Mouse (Mus musculus): ENCODE measurements around the gene Nae1. TPM values are rescaled to one million over a fixed set of nuclear protein-coding genes. Genes with fewer than 3 reads are reported as not detected.

Nae1 gene
- total and polyA plus RNA-seq, 3 experiments = 39.2 to 41.9 TPM; not detected in 1

DNA sequence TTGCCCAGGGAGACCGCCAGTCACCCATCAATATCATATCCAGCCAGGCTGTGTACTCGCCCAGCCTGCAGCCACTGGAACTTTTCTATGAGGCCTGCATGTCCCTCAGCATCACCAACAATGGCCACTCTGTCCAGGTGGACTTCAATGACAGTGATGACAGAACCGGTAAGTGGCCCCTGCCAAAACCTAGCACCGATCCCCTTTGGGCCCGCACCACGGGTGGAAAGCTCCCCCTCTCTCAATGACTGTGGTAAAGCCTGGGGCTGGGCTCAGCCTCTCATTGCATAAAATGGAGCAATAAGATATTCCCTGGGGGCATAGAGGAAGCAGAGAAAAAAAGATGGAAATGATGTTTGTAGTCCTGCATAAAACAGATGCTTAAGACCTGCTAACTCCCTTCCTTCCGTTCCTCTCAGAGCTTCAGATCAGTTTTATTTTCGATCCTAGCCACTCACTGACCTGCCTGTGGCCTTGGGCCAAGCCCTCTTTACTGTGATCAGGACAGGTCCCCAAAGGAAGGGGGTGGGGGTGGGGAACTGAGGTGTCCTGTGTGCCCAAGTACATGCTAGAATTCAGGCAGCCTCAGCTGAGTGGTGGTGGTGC lies 9.1 kb upstream of the Nae1 start:
- TF ChIP-seq MYC (IDR thresholded peaks at IDR 0.05; ENCODE audit: low read depth, low read length) (no peak), POLR2AphosphoS2 (IDR thresholded peaks at IDR 0.05; ENCODE audit: low read length) (no peak), TAL1 (IDR thresholded peaks at IDR 0.05; ENCODE audit: low read length) (no peak), GATA1 (IDR thresholded peaks at IDR 0.05; ENCODE audit: low read depth, low read length) (no peak), MAZ (IDR thresholded peaks at IDR 0.05; ENCODE audit: low read depth, low read length) (no peak), SIN3A (IDR thresholded peaks at IDR 0.05; ENCODE audit: low read length) (no peak), ZNF384 (IDR thresholded peaks at IDR 0.05; ENCODE audit: low read depth, low read length) (no peak), CHD1 (IDR thresholded peaks at IDR 0.05; ENCODE audit: low read depth, low read length) (no peak), CTCF (IDR thresholded peaks at IDR 0.05 in 2 of 3, conservative IDR thresholded peaks at IDR 0.05 in 1 of 3; ENCODE audit: control insufficient read depth in 1 of 3, insufficient read depth in 1 of 3, low read depth in 2 of 3, low read length in 3 of 3, poor library complexity in 1 of 3, severe bottlenecking in 1 of 3) (no peak), CHD2 (IDR thresholded peaks at IDR 0.05; ENCODE audit: low read length) (no peak), GABPA (IDR thresholded peaks at IDR 0.05; ENCODE audit: low read depth, low read length) (no peak), POLR2A (IDR thresholded peaks at IDR 0.05; ENCODE audit: control insufficient read depth in 1 of 2, insufficient read depth in 1 of 2, low read depth in 1 of 2, low read length in 2 of 2, poor library complexity in 1 of 2) (no peak), UBTF (IDR thresholded peaks at IDR 0.05; ENCODE audit: borderline replicate concordance, insufficient read depth, low read depth, low read length) (no peak), USF1 (IDR thresholded peaks at IDR 0.05; ENCODE audit: low read depth, low read length) (no peak), ZC3H11A (IDR thresholded peaks at IDR 0.05; ENCODE audit: low read depth, low read length) (no peak)
- DNase-seq (ENCODE audit: low read depth, low spot score) = no peak
- Histone ChIP-seq H3K36me3 (ENCODE audit: control insufficient read depth in 1 of 2, insufficient read depth in 2 of 2, low read length in 2 of 2) (peaks cover 0 to 9% of the 10 kb centered on the region in 2 experiments; a peak in 2 of 4 replicates), H3K27me3 (ENCODE audit: control insufficient read depth in 1 of 2, insufficient read depth in 2 of 2, low read length in 2 of 2) (no peaks in the 10 kb centered on the region), H3K79me2 (ENCODE audit: control insufficient read depth, insufficient read depth, low read length, poor library complexity) (no peaks in the 10 kb centered on the region), H3K27ac (ENCODE audit: control insufficient read depth, low read depth, low read length) (no peak overlapping the region), H3K4me1 (ENCODE audit: control insufficient read depth in 1 of 2, insufficient read depth in 2 of 2, low read length in 2 of 2) (peaks cover 3 to 14% of the 10 kb centered on the region in 2 experiments; a peak in 3 of 4 replicates), H3K9ac (ENCODE audit: control insufficient read depth, low read depth, low read length, poor library complexity, severe bottlenecking) (no peak overlapping the region), H3K4me3 (ENCODE audit: control insufficient read depth in 1 of 2, insufficient read depth in 1 of 2, low read depth in 2 of 2, low read length in 2 of 2) (no peak overlapping the region), H3K9me3 (replicated peaks; ENCODE audit: insufficient read depth, low read length) (no peaks in the 10 kb centered on the region)

DNA sequence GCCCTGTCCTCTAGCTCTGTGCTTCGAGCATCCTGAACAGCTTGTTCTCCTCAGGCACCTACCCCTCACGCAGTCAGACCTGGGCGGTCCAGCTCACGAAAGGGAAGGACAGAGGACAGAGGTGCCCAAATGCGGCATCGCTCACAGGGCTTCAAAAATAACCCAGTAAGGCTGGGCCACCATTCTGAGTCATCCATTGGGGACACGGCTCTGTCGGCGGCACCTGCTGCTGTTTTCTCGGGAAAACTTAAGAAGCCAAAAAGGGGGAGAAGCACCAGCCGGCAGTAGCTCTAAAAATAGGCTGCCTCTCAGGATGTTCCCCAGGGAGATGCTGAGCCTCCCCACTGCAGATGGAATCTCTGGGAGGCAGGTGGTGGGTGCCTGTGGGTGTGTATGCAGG lies 7.7 kb upstream of the Nae1 start:
- Histone ChIP-seq H3K9me3 (replicated peaks; ENCODE audit: insufficient read depth, low read length) (no peaks in the 10 kb centered on the region), H3K9ac (ENCODE audit: control insufficient read depth, low read depth, low read length, poor library complexity, severe bottlenecking) (no peak overlapping the region), H3K27ac (ENCODE audit: control insufficient read depth, low read depth, low read length) (no peak overlapping the region), H3K36me3 (ENCODE audit: control insufficient read depth in 1 of 2, insufficient read depth in 2 of 2, low read length in 2 of 2) (peaks cover 0 to 9% of the 10 kb centered on the region in 2 experiments; a peak in 2 of 4 replicates), H3K4me3 (ENCODE audit: control insufficient read depth in 1 of 2, insufficient read depth in 1 of 2, low read depth in 2 of 2, low read length in 2 of 2) (no peak overlapping the region), H3K4me1 (ENCODE audit: control insufficient read depth in 1 of 2, insufficient read depth in 2 of 2, low read length in 2 of 2) (peaks cover 3 to 14% of the 10 kb centered on the region in 2 experiments; a peak in 3 of 4 replicates), H3K79me2 (ENCODE audit: control insufficient read depth, insufficient read depth, low read length, poor library complexity) (no peaks in the 10 kb centered on the region), H3K27me3 (ENCODE audit: control insufficient read depth in 1 of 2, insufficient read depth in 2 of 2, low read length in 2 of 2) (no peaks in the 10 kb centered on the region)
- DNase-seq (ENCODE audit: low read depth, low spot score) = no peak
- TF ChIP-seq NELFE (IDR thresholded peaks at IDR 0.05; ENCODE audit: low read depth, low read length) = no peak
- TF ChIP-seq MAX (IDR thresholded peaks at IDR 0.05; ENCODE audit: low read length) = no peak
- no peak for TF ChIP-seq SMC3 (IDR thresholded peaks at IDR 0.05; ENCODE audit: low read depth, low read length)
- no peak for TF ChIP-seq TAL1 (IDR thresholded peaks at IDR 0.05; ENCODE audit: low read length)
- no peak for TF ChIP-seq USF2 (IDR thresholded peaks at IDR 0.05; ENCODE audit: borderline replicate concordance in 1 of 2, insufficient read depth in 1 of 2, low read depth in 1 of 2, low read length in 2 of 2)
- no peak for TF ChIP-seq MEF2A (IDR thresholded peaks at IDR 0.05; ENCODE audit: extremely low read depth, insufficient replicate concordance, low read depth, low read length, poor library complexity, severe bottlenecking)
- no peak for TF ChIP-seq ELF1 (IDR thresholded peaks at IDR 0.05; ENCODE audit: low read depth, low read length)
- no peak for TF ChIP-seq MAZ (IDR thresholded peaks at IDR 0.05; ENCODE audit: low read depth, low read length)
- no peak for TF ChIP-seq TCF12 (IDR thresholded peaks at IDR 0.05; ENCODE audit: low read depth, low read length)
- no peak for TF ChIP-seq ETS1 (IDR thresholded peaks at IDR 0.05; ENCODE audit: low read depth, low read length)
- TF ChIP-seq BHLHE40 (IDR thresholded peaks at IDR 0.05; ENCODE audit: borderline replicate concordance, low read depth, low read length) = no peak
- TF ChIP-seq ZKSCAN1 (IDR thresholded peaks at IDR 0.05; ENCODE audit: low read depth, low read length) = no peak

Measured in MEL (cell line).